Mouse (Mus musculus) embryonic fibroblast, embryonic 13.5 days (primary cell): ENCODE data around the gene Nrbf2.

Experiments
- CTCF ChIP-seq: IDR thresholded peaks from 2 replicates; pipeline ENCODE4 v1.5.1; 2011; ENCODE audit warnings: mild to moderate bottlenecking, control low read depth, low read length, moderate library complexity, borderline replicate concordance; ENCODE audit not compliant: insufficient read depth
- POLR2A ChIP-seq: IDR thresholded peaks from 2 replicates; pipeline ENCODE4 v1.6.1; 2011; ENCODE audit warnings: low read depth, mild to moderate bottlenecking, control low read depth, low read length, moderate library complexity

DNA sequence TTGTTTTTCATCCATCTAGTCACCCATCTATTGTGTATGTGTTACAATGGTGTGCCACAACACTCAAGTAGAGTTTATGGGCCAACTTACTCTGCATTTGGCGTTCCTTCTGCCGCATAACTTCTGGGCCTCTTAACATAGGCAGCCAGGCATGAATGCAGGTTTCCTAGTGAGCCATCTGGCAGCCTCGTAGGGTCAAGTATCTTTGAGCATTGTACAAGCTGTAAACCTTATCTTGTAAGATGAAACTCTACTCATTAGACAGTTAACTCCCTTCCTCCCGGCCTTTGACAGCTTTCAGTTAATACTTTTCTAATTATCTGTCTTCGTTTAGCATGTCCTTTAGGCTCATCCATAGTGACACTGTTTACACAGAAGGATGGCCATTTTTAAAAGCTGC is 63.8 kb downstream of the Nrbf2 start:
- TF ChIP-seq CTCF (no peak), POLR2A (no peak)
